Mouse (Mus musculus) heart, embryonic 15.5 days (tissue): ENCODE measurements around the gene Fam129a. TPM values are rescaled to one million over a fixed set of nuclear protein-coding genes. Genes with fewer than 3 reads are reported as not detected.

Experiments used
- ATAC-seq: fragments of 200-750 bp; cut with Nextera tagmentation; replicated peaks from 2 replicates; pipeline ENCODE4 v1.8.0; 2017; ENCODE audit warnings: low read depth, moderate TSS enrichment; ENCODE audit not compliant: insufficient number of reproducible peaks, insufficient read depth, low FRiP score
- H3K27ac ChIP-seq: fragments of 300-500 bp; sonication (generic); 2 replicates; pipeline ENCODE4 v1.5.1; 2015; ENCODE audit warnings: mild to moderate bottlenecking, inconsistent platforms
- H3K27me3 ChIP-seq: fragments of 300-500 bp; sonication (generic); 2 replicates; pipeline ENCODE4 v1.6.1; 2015; ENCODE audit warnings: inconsistent platforms
- H3K36me3 ChIP-seq: fragments of 300-500 bp; sonication (generic); 2 replicates; pipeline ENCODE4 v1.6.1; 2015; ENCODE audit warnings: mild to moderate bottlenecking, inconsistent platforms
- H3K4me1 ChIP-seq: fragments of 300-500 bp; sonication (generic); replicated peaks from 2 replicates; pipeline ENCODE4 v1.6.1; 2015; ENCODE audit warnings: inconsistent platforms
- H3K4me2 ChIP-seq: fragments of 300-500 bp; sonication (generic); 2 replicates; pipeline ENCODE4 v1.6.1; 2015; ENCODE audit warnings: inconsistent platforms, mild to moderate bottlenecking, moderate library complexity
- H3K4me3 ChIP-seq: fragments of 300-500 bp; sonication (generic); 2 replicates; pipeline ENCODE4 v1.5.1; 2015; ENCODE audit warnings: mild to moderate bottlenecking, inconsistent platforms
- H3K9ac ChIP-seq: fragments of 300-500 bp; sonication (generic); 2 replicates; pipeline ENCODE4 v1.6.1; 2015; ENCODE audit warnings: mild to moderate bottlenecking, inconsistent platforms
- H3K9me3 ChIP-seq: fragments of 300-500 bp; sonication (generic); replicated peaks from 2 replicates; pipeline ENCODE4 v1.6.1; 2016; ENCODE audit warnings: inconsistent platforms
- WGBS: fragments of 180-500 bp; shearing (Covaris S2); methylation state at CpG from one replicate; pipeline ENCODE4 v1.1.7; 2015; ENCODE audit warnings: mixed read lengths; 5-methylcytosine and 5-hydroxymethylcytosine counted together
- polyA plus RNA-seq: library from polyadenylated mRNA; unstranded; fragments of >200 nt; fragmentation: Nextera tagmentation; extraction: Ambion mirVana; gene quantifications from 2 replicates; pipeline ENCODE4 v1.2.1, GENCODE M21; 2015

Gene Fam129a
- polyA plus RNA-seq, 1 experiment from 2014 or later = 14.3 TPM

GRCm38 (mm10) chr1:151563893-151564292, 7.1 kb upstream of the Fam129a start:
- WGBS = 49% methylated on average over 6 of the region's 6 CpGs
- Histone ChIP-seq H3K27ac (no peak overlapping the region), H3K4me2 (no peak overlapping the region), H3K36me3 (no peaks in the 10 kb centered on the region), H3K4me3 (no peak overlapping the region), H3K9ac (no peak overlapping the region), H3K9me3 (no peaks in the 10 kb centered on the region), H3K4me1 (no peaks in the 10 kb centered on the region), H3K27me3 (no peaks in the 10 kb centered on the region)
- ATAC-seq = no peak

DNA sequence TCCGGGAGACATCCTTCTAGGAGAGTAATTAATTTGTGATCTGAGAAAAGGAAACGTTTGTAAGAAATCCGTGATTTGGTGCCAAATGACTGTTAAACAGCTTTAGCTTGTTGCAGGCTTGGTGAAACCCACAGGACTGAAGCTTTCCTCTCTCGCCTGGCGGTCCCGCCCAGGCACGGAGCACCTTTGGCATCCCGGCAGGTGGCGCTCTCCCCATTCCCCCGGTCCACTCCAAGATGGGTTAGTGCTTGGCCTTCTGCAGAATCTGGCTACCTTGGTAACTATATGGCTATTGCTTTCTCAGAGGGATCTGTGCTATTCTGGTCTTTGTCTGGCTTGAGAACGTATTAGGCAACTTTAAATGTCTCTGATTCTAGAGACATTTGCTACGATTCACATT, 6.6 kb upstream of the Fam129a start:
- no peak overlapping the region for H3K4me2 ChIP-seq
- H3K9me3 ChIP-seq = no peaks in the 10 kb centered on the region
- ATAC-seq = peak; percentile 67; the same call in 1 of the 2 replicates
- no peaks in the 10 kb centered on the region for H3K4me1 ChIP-seq
- no peak overlapping the region for H3K27ac ChIP-seq
- no peak overlapping the region for H3K4me3 ChIP-seq
- H3K36me3 ChIP-seq = no peaks in the 10 kb centered on the region
- H3K27me3 ChIP-seq = no peaks in the 10 kb centered on the region
- WGBS = 11% methylated on average over 12 of the region's 12 CpGs
- no peak overlapping the region for H3K9ac ChIP-seq

GRCm38 (mm10) chr1:151568682-151569081, 2.3 kb upstream of the Fam129a start:
- H3K27ac ChIP-seq = no peak overlapping the region
- no peak overlapping the region for H3K4me2 ChIP-seq
- 71% methylated on average over 7 of the region's 7 CpGs for WGBS
- H3K9ac ChIP-seq = no peak overlapping the region
- peaks cover 15% of the 10 kb centered on the region for H3K4me1 ChIP-seq
- no peaks in the 10 kb centered on the region for H3K36me3 ChIP-seq
- H3K27me3 ChIP-seq = no peaks in the 10 kb centered on the region
- H3K9me3 ChIP-seq = no peaks in the 10 kb centered on the region
- H3K4me3 ChIP-seq = no peak overlapping the region
- ATAC-seq = no peak

DNA sequence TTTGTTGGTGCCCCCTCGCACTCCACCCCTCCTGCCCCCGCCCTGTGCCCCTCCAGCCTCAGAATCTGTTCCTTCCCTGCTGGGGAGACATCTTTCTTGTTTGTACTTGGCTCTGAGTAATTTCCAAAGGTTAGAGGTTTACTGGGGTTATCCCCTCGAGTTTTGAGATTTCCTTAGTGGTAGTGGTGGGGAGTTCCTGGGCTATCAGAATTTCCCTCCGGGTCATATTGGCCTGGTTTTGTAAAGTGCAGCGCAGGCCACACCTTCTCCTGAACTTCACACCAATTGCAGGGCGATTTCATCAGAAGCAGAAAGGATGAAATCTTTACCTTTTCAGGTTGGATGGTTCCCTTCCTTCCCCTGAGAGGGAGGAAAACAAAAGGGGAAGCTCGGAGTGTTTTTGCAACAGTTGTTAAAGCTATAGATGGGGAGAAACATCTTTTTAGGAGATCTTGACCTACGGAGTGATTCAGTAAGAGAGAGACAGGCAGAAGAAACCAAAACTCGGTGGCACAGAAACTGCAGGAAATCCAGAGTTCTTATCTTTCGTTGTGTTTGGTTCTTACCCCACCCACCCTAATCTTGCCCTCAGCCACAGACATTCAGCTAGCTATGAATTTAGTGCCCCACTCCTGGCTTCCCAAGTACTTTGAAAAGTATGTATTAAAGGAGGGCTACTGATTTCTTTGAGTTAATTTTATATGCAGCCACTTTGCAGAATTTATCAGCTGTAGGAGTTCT, 1.0 kb downstream of the Fam129a start:
- ATAC-seq = no peak
- Histone ChIP-seq H3K9me3 (no peaks in the 10 kb centered on the region), H3K36me3 (no peaks in the 10 kb centered on the region), H3K27me3 (no peaks in the 10 kb centered on the region), H3K9ac (peak overlapping the region; percentile 72), H3K4me2 (peak overlapping the region; percentile 95), H3K27ac (0 out of 2 replicates have a peak overlapping the region, but pooled peaks have one; percentile 37), H3K4me1 (peaks cover 15% of the 10 kb centered on the region), H3K4me3 (peak overlapping the region; percentile 67)
- WGBS = 26% methylated on average over 10 of the region's 10 CpGs

- H3K27ac ChIP-seq = 0 out of 2 replicates have a peak overlapping the region, but pooled peaks have one; percentile 18
- H3K9me3 ChIP-seq = no peaks in the 10 kb centered on the region
- peaks cover 15% of the 10 kb centered on the region for H3K4me1 ChIP-seq
- ATAC-seq = no peak
- 77% methylated on average over 7 of the region's 7 CpGs for WGBS
- H3K27me3 ChIP-seq = no peaks in the 10 kb centered on the region
- no peak overlapping the region for H3K4me3 ChIP-seq
- 0 out of 2 replicates have a peak overlapping the region, but pooled peaks have one; percentile 95 for H3K4me2 ChIP-seq
- no peaks in the 10 kb centered on the region for H3K36me3 ChIP-seq
- no peak overlapping the region for H3K9ac ChIP-seq
These were observed 1.8 kb downstream of the Fam129a start for GRCm38 (mm10) chr1:151572601-151573320.

- Histone ChIP-seq H3K27me3 (no peaks in the 10 kb centered on the region), H3K4me3 (no peak overlapping the region), H3K4me1 (no peaks in the 10 kb centered on the region), H3K27ac (no peak overlapping the region), H3K9me3 (no peaks in the 10 kb centered on the region), H3K36me3 (no peaks in the 10 kb centered on the region), H3K4me2 (no peak overlapping the region), H3K9ac (no peak overlapping the region)
- WGBS = 75% methylated on average over 8 of the region's 8 CpGs
- no peak for ATAC-seq
These were observed 9.4 kb downstream of the Fam129a start for GRCm38 (mm10) chr1:151580200-151580982.

- Histone ChIP-seq H3K9ac (no peak overlapping the region), H3K4me3 (no peak overlapping the region), H3K4me2 (no peak overlapping the region), H3K27ac (no peak overlapping the region), H3K4me1 (no peaks in the 10 kb centered on the region), H3K27me3 (no peaks in the 10 kb centered on the region), H3K9me3 (no peaks in the 10 kb centered on the region), H3K36me3 (no peaks in the 10 kb centered on the region)
- ATAC-seq = no peak
- WGBS = 72% methylated on average over 6 of the region's 6 CpGs
These were observed 10.5 kb downstream of the Fam129a start for GRCm38 (mm10) chr1:151581454-151581853.

DNA sequence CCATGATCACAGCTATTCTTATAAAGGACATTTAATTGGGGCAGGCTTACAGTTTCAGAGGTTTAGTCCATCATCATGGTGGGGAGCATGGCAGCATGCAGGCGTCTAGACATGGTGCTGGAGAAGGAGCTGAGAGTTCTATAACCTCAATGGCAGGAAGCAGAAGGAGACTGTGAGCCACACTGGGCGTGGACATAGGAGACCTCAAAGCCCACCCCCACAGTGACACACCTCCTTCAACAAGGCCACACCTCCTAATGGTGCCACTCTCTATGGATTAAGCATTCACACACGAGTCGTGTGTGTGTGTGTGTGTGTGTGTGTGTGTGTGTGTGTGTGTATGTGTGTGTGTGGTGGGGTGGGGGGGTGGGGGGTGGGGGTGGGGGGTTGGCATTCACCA, 11.0 kb downstream of the Fam129a start:
- ATAC-seq = no peak; the same call in 1 of the 2 replicates
- Histone ChIP-seq H3K9me3 (no peaks in the 10 kb centered on the region), H3K36me3 (no peaks in the 10 kb centered on the region), H3K27me3 (no peaks in the 10 kb centered on the region), H3K4me3 (no peak overlapping the region), H3K4me2 (no peak overlapping the region), H3K9ac (no peak overlapping the region), H3K27ac (no peak overlapping the region), H3K4me1 (no peaks in the 10 kb centered on the region)
- whole genome bisulfite sequencing = 74% methylated on average over 4 of the region's 4 CpGs

- H3K27me3 ChIP-seq = no peaks in the 10 kb centered on the region
- H3K9ac ChIP-seq = no peak overlapping the region
- H3K36me3 ChIP-seq = no peaks in the 10 kb centered on the region
- ATAC-seq = no peak
- H3K4me2 ChIP-seq = no peak overlapping the region
- no peak overlapping the region for H3K27ac ChIP-seq
- H3K9me3 ChIP-seq = no peaks in the 10 kb centered on the region
- no peak overlapping the region for H3K4me3 ChIP-seq
- H3K4me1 ChIP-seq = no peaks in the 10 kb centered on the region
- WGBS = 78% methylated on average over 8 of the region's 8 CpGs
These were observed 12.6 kb downstream of the Fam129a start for GRCm38 (mm10) chr1:151583457-151584181.

DNA sequence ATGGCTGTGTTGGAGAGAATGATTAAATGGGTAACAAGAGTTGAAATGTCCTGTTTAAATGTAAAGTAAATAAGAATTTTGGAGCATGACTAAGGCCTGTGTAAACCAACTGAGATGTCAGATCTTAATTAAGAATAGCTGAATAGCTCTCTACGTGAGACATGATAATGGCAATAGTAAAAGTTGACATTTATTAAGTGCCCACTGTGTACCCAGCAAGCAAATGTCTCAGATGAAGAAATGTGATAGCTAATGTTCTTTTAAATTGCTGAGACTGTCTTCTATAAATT, 13.1 kb downstream of the Fam129a start:
- no peak overlapping the region for H3K27ac ChIP-seq
- no peaks in the 10 kb centered on the region for H3K4me1 ChIP-seq
- H3K9me3 ChIP-seq = no peaks in the 10 kb centered on the region
- no peak overlapping the region for H3K4me2 ChIP-seq
- no peaks in the 10 kb centered on the region for H3K36me3 ChIP-seq
- WGBS = 52% methylated on average over 1 of the region's 1 CpGs
- H3K9ac ChIP-seq = no peak overlapping the region
- no peak overlapping the region for H3K4me3 ChIP-seq
- no peak for ATAC-seq
- no peaks in the 10 kb centered on the region for H3K27me3 ChIP-seq
